Mouse (Mus musculus) liver, postnatal 0 days (tissue): ENCODE measurements around the gene Mapt.
"Not testable (repeated sequence)": the region's sequence is repeated elsewhere in the genome, so short reads cannot be mapped to it uniquely, and the experiment has no call there.

Experiments used
- CTCF ChIP-seq: sonication (generic); IDR thresholded peaks from 2 replicates; pipeline ENCODE4 v1.5.1; 2016; ENCODE audit warnings: antibody characterized with exemption, low read depth
- EP300 ChIP-seq: IDR thresholded peaks from 2 replicates; pipeline ENCODE4 v1.6.1; 2016; ENCODE audit warnings: antibody characterized with exemption, low read depth, mild to moderate bottlenecking

- TF ChIP-seq CTCF, EP300: not testable (repeated sequence)
Measured at GRCm38 (mm10) chr11:104214128-104214527, 17.1 kb upstream of the Mapt start.
